Mouse (Mus musculus) thymus, adult 2 months (tissue): ENCODE data around the gene Klhl30. TPM values are rescaled to one million over a fixed set of nuclear protein-coding genes. Genes with fewer than 3 reads are reported as not detected.

Experiments
- DNase-seq: peaks from one replicate; pipeline ENCODE4 v3.0.0; 2021
- H3K27ac ChIP-seq: fragments of 200-500 bp; 2 replicates; pipeline ENCODE4 v1.5.1; 2012; ENCODE audit warnings: low read length, control low read depth; ENCODE audit not compliant: control insufficient read depth, insufficient read depth
- H3K27me3 ChIP-seq: fragments of 200-500 bp; 2 replicates; pipeline ENCODE4 v1.6.1; 2012; ENCODE audit warnings: mild to moderate bottlenecking, low read length, moderate library complexity, mixed read lengths; ENCODE audit not compliant: control insufficient read depth, insufficient read depth
- H3K36me3 ChIP-seq: fragments of 200-500 bp; 2 replicates; pipeline ENCODE4 v1.6.1; 2012; ENCODE audit warnings: mild to moderate bottlenecking, low read length, moderate library complexity; ENCODE audit not compliant: control insufficient read depth, insufficient read depth
- H3K4me1 ChIP-seq: fragments of 200-500 bp; replicated peaks from 2 replicates; pipeline ENCODE4 v1.6.1; 2012; ENCODE audit warnings: low read length; ENCODE audit not compliant: control insufficient read depth, insufficient read depth
- H3K4me3 ChIP-seq: fragments of 200-500 bp; 2 replicates; pipeline ENCODE4 v1.5.1; 2012; ENCODE audit warnings: mild to moderate bottlenecking, low read length, control low read depth, moderate library complexity; ENCODE audit not compliant: control insufficient read depth, insufficient read depth
- CTCF ChIP-seq: fragments of 200-500 bp; IDR thresholded peaks from 2 replicates; pipeline ENCODE4 v1.5.1; 2012; ENCODE audit warnings: mild to moderate bottlenecking, control low read depth, low read length, moderate library complexity, borderline replicate concordance; ENCODE audit not compliant: control insufficient read depth, poor library complexity, insufficient read depth; ENCODE audit errors: extremely low read depth
- POLR2A ChIP-seq: fragments of 200-500 bp; IDR thresholded peaks from 2 replicates; pipeline ENCODE4 v1.6.1; 2012; ENCODE audit warnings: mild to moderate bottlenecking, low read length, control low read depth, moderate library complexity; ENCODE audit not compliant: control insufficient read depth, poor library complexity, insufficient read depth; ENCODE audit errors: extremely low read depth
- WGBS: fragments of 180-500 bp; shearing (Covaris S2); methylation state at CpG from one replicate; pipeline ENCODE4 v1.1.7; 2018; 5-methylcytosine and 5-hydroxymethylcytosine counted together
- polyA plus RNA-seq: library from polyadenylated mRNA; depleted of rRNA; stranded (reverse); fragments of >200 nt; gene quantifications from 2 replicates; pipeline ENCODE4 v1.2.3, GENCODE M21; 2012

The Klhl30 gene
- polyA plus RNA-seq, 1 experiment: 4.0 TPM

GRCm38 (mm10) chr1:91313251-91313650, 37.6 kb upstream of the Klhl30 start:
- Histone ChIP-seq H3K4me3 (no peak overlapping the region), H3K4me1 (peaks cover 21% of the 10 kb centered on the region), H3K27me3 (no peaks in the 10 kb centered on the region), H3K36me3 (peaks cover 10% of the 10 kb centered on the region; the same call in 1 of the 2 replicates), H3K27ac (no peak overlapping the region)
- TF ChIP-seq POLR2A (no peak), CTCF (no peak)
- no peak for DNase-seq
- 60% methylated on average over 5 of the region's 5 CpGs for WGBS

GRCm38 (mm10) chr1:91317656-91318055, 33.2 kb upstream of the Klhl30 start:
- TF ChIP-seq CTCF: no peak
- WGBS: 95% methylated on average over 6 of the region's 6 CpGs
- Histone ChIP-seq H3K4me3 (no peak overlapping the region), H3K27ac (no peak overlapping the region), H3K36me3 (no peaks in the 10 kb centered on the region), H3K4me1 (peaks cover 13% of the 10 kb centered on the region), H3K27me3 (no peaks in the 10 kb centered on the region)
- no peak for DNase-seq

DNA sequence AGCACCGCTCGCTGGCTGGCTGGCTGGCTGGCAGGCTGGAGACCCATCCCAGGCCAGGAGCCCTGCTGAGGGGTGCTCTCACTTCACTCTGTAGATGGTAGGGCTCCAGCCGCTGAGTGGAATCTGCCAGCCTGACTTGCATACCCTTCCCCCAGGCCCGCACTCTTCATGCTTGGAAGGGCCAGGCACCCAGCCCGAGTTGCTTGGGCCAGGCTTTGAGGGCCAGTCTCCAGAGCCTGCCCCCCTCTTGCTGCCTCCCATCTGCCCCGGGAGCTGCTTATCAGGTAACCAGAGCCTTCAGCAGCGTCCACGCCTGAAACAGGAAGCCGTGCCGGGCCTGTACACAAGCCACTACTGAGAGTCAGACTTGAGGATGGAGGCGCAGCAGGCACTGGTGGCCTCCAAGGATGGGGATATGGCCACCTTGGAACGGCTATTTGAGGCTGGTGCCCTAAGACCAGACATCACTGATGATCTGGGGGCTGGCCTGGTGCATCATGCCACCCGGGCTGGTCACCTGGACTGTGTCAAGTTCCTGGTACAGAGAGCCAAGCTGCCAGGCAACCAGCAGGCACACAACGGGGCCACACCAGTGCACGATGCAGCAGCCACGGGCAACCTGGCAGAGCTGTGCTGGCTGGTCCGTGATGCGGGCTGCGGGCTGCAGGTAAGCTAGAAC, 28.9 kb upstream of the Klhl30 start, which contains the start of gene Espnl:
Gene Espnl (plus strand): TSS at position 316 of the 679 bp plus-strand sequence.
- no peak for DNase-seq
- TF ChIP-seq CTCF: no peak
- TF ChIP-seq POLR2A: no peak
- peaks cover 3% of the 10 kb centered on the region; the same call in 1 of the 2 replicates for H3K4me1 ChIP-seq
- 55% methylated on average over 19 of the region's 19 CpGs for WGBS
- H3K36me3 ChIP-seq: no peaks in the 10 kb centered on the region
- H3K27ac ChIP-seq: no peak within 1 kb of the TSS
- H3K27me3 ChIP-seq: no peaks in the 10 kb centered on the region
- H3K4me3 ChIP-seq: no peak within 1 kb of the TSS

DNA sequence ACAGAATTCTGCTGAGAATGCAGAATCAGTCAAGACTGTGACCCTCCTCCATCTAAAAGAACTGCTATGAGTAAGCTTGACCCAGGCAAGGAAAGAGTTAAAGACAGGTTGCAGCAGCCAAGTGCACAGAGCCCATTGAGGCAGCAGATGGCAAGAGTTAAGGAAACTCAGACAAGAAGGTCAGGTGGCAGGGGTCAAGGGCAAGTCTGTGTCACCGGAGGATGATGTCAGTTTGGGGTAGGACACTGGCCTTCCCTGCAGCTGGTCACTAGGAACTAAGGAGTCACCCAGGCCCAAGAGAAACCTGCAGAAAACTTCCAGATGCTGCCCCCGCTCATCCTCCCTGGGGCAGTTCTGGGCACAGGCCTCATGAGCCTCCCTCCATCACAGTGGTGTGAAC, 26.2 kb upstream of the Klhl30 start:
- peaks cover 3% of the 10 kb centered on the region; the same call in 1 of the 2 replicates for H3K4me1 ChIP-seq
- no peaks in the 10 kb centered on the region for H3K27me3 ChIP-seq
- H3K36me3 ChIP-seq: no peaks in the 10 kb centered on the region
- no peak for DNase-seq
- 98% methylated on average over 2 of the region's 2 CpGs for WGBS
- no peak overlapping the region for H3K4me3 ChIP-seq
- TF ChIP-seq CTCF: no peak
- TF ChIP-seq POLR2A: no peak
- no peak overlapping the region for H3K27ac ChIP-seq

DNA sequence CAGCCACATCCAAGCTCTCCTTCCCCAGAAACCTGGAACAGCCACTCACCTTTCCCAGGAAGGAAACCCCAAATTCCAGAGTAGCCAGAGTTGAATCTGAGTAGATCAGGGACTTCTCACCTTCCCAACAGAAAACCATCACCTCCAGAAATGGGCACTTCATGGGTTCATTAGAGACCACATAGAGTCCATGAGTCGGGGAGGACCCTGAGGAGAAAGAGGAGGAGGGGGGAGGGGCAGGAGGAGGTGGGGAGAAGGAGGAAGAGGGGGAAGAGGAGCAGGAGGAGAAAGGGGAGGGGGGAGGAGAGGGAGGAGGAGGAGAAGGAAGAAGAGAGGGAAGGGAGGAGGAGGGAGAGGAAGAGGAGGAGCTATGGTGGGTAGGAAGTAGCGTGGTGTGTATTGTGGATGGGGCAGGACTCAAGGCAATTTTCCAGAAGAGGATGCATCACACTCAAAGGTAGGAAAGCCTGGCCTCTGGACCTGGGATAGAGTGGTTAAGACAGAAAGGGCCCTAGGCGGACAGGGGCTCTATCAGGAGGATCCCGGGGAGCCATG, 25.3 kb upstream of the Klhl30 start:
- Histone ChIP-seq H3K27ac (no peak overlapping the region), H3K4me3 (no peak overlapping the region), H3K4me1 (peaks cover 3% of the 10 kb centered on the region; the same call in 1 of the 2 replicates), H3K27me3 (no peaks in the 10 kb centered on the region), H3K36me3 (no peaks in the 10 kb centered on the region)
- no peak for DNase-seq
- TF ChIP-seq CTCF (no peak), POLR2A (no peak)
- WGBS: 80% methylated on average over 4 of the region's 4 CpGs

DNA sequence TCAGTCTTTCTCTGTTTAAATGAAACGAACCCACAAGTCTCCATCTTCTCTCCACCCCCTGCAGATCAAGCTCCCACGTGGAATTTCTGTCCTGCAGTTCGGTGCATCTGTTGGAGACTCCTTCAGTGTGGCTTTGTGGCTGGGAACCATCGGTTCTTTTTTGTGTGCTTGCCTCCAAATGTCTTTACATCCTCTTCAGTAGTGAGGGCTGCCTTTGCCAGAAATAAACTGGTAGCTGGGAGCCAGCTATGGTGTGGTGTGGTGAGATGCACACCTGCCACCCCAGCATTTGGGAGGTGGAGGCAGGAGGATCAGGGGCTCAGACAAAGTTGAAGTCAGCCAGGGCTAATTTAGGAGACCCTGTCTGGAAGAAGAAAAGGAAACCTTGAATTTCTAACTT, 18.7 kb upstream of the Klhl30 start:
- no peak overlapping the region for H3K27ac ChIP-seq
- no peaks in the 10 kb centered on the region for H3K36me3 ChIP-seq
- 9% methylated on average over 4 of the region's 4 CpGs for WGBS
- H3K27me3 ChIP-seq: no peaks in the 10 kb centered on the region
- no peak for TF ChIP-seq POLR2A
- no peak for TF ChIP-seq CTCF
- no peak for DNase-seq
- H3K4me3 ChIP-seq: no peak overlapping the region
- H3K4me1 ChIP-seq: peaks cover 9% of the 10 kb centered on the region; the same call in 1 of the 2 replicates
